Mouse (Mus musculus) G1E (cell line): Measurements from ENCODE around the gene Rps13. TPM values are rescaled to one million over a fixed set of nuclear protein-coding genes. Genes with fewer than 3 reads are reported as not detected.
"Not testable (repeated sequence)": the region's sequence is repeated elsewhere in the genome, so short reads cannot be mapped to it uniquely, and the experiment has no call there.

Experiments used
- ATAC-seq: 2 replicates; pipeline ENCODE4 v1.8.0; 2016; ENCODE audit warnings: mild to moderate bottlenecking; ENCODE audit not compliant: insufficient number of reproducible peaks, poor library complexity, low FRiP score, severe bottlenecking; ENCODE audit errors: extremely low read depth
- DNase-seq: peaks from one replicate; pipeline ENCODE4 v3.0.0; 2012; ENCODE audit warnings: low spot score
- H3K27me3 ChIP-seq: 2 replicates; pipeline ENCODE4 v1.6.1; 2012; ENCODE audit warnings: mild to moderate bottlenecking, low read length, inconsistent platforms; ENCODE audit not compliant: insufficient read depth
- H3K36me3 ChIP-seq: replicated peaks from 2 replicates; pipeline ENCODE3; 2012; ENCODE audit warnings: mild to moderate bottlenecking, inconsistent platforms
- H3K4me1 ChIP-seq: 2 replicates; pipeline ENCODE4 v1.6.1; 2012; ENCODE audit warnings: low read depth, low read length, inconsistent platforms, mixed read lengths; ENCODE audit not compliant: insufficient read depth
- H3K4me3 ChIP-seq: 2 replicates; pipeline ENCODE4 v1.5.1; 2012; ENCODE audit warnings: low read depth, mild to moderate bottlenecking, inconsistent platforms, low read length, moderate library complexity, mixed read lengths
- H3K9me3 ChIP-seq: replicated peaks from 2 replicates; pipeline ENCODE4 v1.6.1; 2012; ENCODE audit warnings: inconsistent platforms
- CTCF ChIP-seq: IDR thresholded peaks from 2 replicates; pipeline ENCODE4 v1.5.1; 2012; ENCODE audit warnings: low read depth, low read length, inconsistent platforms, mixed read lengths
- GATA1 ChIP-seq: IDR thresholded peaks from 2 replicates; pipeline ENCODE4 v1.6.1; 2012; ENCODE audit warnings: borderline replicate concordance, low read length, inconsistent platforms, mixed read lengths
- GATA2 ChIP-seq: IDR thresholded peaks from 2 replicates; pipeline ENCODE4 v1.6.1; 2012; ENCODE audit warnings: low read depth, low read length, inconsistent platforms, borderline replicate concordance
- POLR2AphosphoS5 ChIP-seq: IDR thresholded peaks from 2 replicates; pipeline ENCODE4 v1.6.1; 2012; ENCODE audit warnings: low read depth, low read length, inconsistent platforms; ENCODE audit not compliant: insufficient replicate concordance
- TAL1 ChIP-seq: conservative IDR thresholded peaks from 2 replicates; pipeline ENCODE4 v1.6.1; 2012; ENCODE audit warnings: low read depth, low read length, inconsistent platforms, mixed read lengths
- polyA plus RNA-seq: library from polyadenylated mRNA; stranded (reverse); fragments of >175 nt; gene quantifications from 2 replicates; pipeline ENCODE4 v1.2.3, GENCODE M21; 2012
- total RNA-seq, 2 experiments: library from RNA; stranded (forward) in 1 of 2; stranded (reverse) in 1 of 2; fragments of 200-1000 nt in 1 of 2; fragments of >200 nt in 1 of 2; fragmentation: Nextera tagmentation in 1 of 2; gene quantifications; 2 replicates each; pipeline ENCODE4 v1.2.3; 2014 to 2017

Rps13 gene
- 666 and 739 TPM in 2 replicates for total RNA-seq (2014; fragmentation: Nextera tagmentation)
- total RNA-seq (2017), result 2,275 and 3,588 TPM in 2 replicates
- 2,567 and 2,962 TPM in 2 replicates for polyA plus RNA-seq

GRCm38 (mm10) chr7:116333713-116334668 is at the start of gene Rps13:
Gene Rps13 (minus strand): TSS chr7:116334195.
- Histone ChIP-seq H3K4me1 (peaks cover 18% of the 10 kb centered on the region), H3K4me3 (peak within 1 kb of the TSS; percentile 92), H3K9me3 (no peaks in the 10 kb centered on the region), H3K36me3 (peaks cover 41% of the 10 kb centered on the region), H3K27me3 (no peaks in the 10 kb centered on the region)
- no peak for TF ChIP-seq GATA1
- no peak for TF ChIP-seq TAL1
- peak; percentile 81 for TF ChIP-seq POLR2AphosphoS5
- TF ChIP-seq CTCF, result no peak
- TF ChIP-seq GATA2, result no peak
- DNase-seq (peak; percentile 82), ATAC-seq (peak; percentile 95)

DNA sequence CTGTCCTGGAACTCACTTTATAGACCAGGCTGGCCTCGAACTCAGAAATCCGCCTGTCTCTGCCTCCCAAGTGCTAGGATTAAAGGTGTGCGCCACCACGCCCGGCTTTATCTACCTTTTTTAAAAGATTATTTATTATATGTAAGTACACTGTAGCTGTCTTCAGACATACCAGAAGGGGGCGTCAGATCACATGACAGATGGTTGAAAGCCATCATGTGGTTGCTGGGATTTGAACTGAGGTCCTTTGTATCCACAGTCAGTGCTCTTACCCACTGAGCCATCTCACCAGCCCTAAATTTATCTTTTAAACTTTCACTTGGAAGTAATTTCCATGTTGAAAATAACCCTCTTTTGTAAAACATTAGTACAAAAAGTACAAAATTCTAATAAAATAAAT is 45.2 kb upstream of the Rps13 start:
- DNase-seq, ATAC-seq, H3K27me3 ChIP-seq, H3K4me3 ChIP-seq, H3K4me1 ChIP-seq, H3K9me3 ChIP-seq: not testable (repeated sequence)
- H3K36me3 ChIP-seq, result peaks cover 16% of the 10 kb centered on the region

- DNase-seq, result no peak
These were observed 40.3 kb upstream of the Rps13 start for GRCm38 (mm10) chr7:116374284-116374683.

GRCm38 (mm10) chr7:116336226-116336625 is 2.2 kb upstream of the Rps13 start:
- Histone ChIP-seq H3K9me3 (no peaks in the 10 kb centered on the region), H3K36me3 (peaks cover 51% of the 10 kb centered on the region), H3K27me3 (no peaks in the 10 kb centered on the region), H3K4me1 (peaks cover 15% of the 10 kb centered on the region), H3K4me3 (no peak overlapping the region)
- ATAC-seq, result no peak
- TF ChIP-seq POLR2AphosphoS5 (no peak), GATA1 (no peak), CTCF (peak; percentile 23; the same call in 1 of the 2 replicates), TAL1 (no peak)
- no peak for DNase-seq

More at GRCm38 (mm10) chr7:116374284-116374683, 40.3 kb upstream of the Rps13 start:
- no peak for TF ChIP-seq TAL1
- Histone ChIP-seq H3K9me3 (no peaks in the 10 kb centered on the region), H3K36me3 (peaks cover 21% of the 10 kb centered on the region), H3K27me3 (no peaks in the 10 kb centered on the region), H3K4me3 (no peak overlapping the region), H3K4me1 (no peaks in the 10 kb centered on the region; the same call in 1 of the 2 replicates)
- ATAC-seq, result no peak

DNA sequence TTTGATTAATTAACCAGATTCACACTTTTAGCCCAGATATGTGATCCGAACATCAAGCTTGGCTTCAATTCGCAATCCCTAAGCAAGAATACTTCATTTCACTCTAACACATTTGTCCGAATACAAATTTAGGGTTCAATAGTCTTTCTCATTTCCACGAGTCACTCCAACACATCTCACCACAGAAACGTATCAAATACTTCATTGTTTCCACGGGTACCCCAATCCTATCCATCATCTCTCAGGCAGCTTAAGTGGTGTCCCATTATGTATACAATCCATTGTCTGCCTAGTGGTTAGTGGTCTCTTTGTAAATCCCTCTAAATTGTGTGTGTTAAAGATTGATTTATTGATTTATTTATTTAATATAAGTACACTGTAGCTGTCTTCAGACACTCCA is 1.1 kb upstream of the Rps13 start:
- peaks cover 52% of the 10 kb centered on the region for H3K36me3 ChIP-seq
- TF ChIP-seq POLR2AphosphoS5 (no peak), GATA2 (no peak), CTCF (no peak), TAL1 (no peak), GATA1 (no peak)

DNA sequence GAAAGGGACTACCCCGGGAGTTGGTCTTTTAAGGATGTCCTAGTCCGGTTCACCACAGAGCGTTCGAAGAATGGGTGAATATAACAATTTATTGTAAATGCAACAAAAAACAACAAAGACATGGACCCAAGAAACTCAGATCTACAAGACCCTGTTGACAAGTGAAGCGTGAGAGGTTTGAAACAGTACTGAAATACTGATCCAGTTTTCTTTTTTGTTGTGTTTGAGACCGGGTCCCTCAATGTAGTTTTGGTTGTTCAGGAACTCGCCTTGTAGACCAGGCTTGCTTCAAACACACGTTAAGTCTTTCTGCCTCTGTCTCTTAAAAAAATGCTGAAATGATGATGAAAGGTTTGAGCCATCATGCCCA is 659 bp upstream of the Rps13 start:
- Histone ChIP-seq H3K4me3 (peak overlapping the region; percentile 92), H3K9me3 (no peaks in the 10 kb centered on the region), H3K27me3 (no peaks in the 10 kb centered on the region), H3K4me1 (peaks cover 18% of the 10 kb centered on the region), H3K36me3 (peaks cover 47% of the 10 kb centered on the region)
- DNase-seq (no peak), ATAC-seq (no peak)
- TF ChIP-seq GATA2 (no peak), CTCF (no peak), GATA1 (no peak), POLR2AphosphoS5 (no peak), TAL1 (no peak)

More for the DNA sequence above, 1.1 kb upstream of the Rps13 start:
- Histone ChIP-seq H3K9me3 (no peaks in the 10 kb centered on the region), H3K4me3 (peak overlapping the region; percentile 92), H3K27me3 (no peaks in the 10 kb centered on the region), H3K4me1 (peaks cover 18% of the 10 kb centered on the region)
- DNase-seq, result no peak
- ATAC-seq, result no peak
